Mouse (Mus musculus): Measurements from ENCODE around the gene Gm10128.
"Not testable (repeated sequence)": the region's sequence is repeated elsewhere in the genome, so short reads cannot be mapped to it uniquely, and the experiment has no call there.

Gene Gm10128

GRCm38 (mm10) chr14:7643872-7644271 is at the start of gene Gm10128:
TSS of gene Gm10128 (minus strand) at chr14:7643972.
- not testable (repeated sequence) for DNase-seq (ENCODE audit: low spot score)

GRCm38 (mm10) chr14:7681170-7681569 is 37.4 kb upstream of the Gm10128 start:
- DNase-seq (ENCODE audit: low spot score): not testable (repeated sequence)

GRCm38 (mm10) chr14:7662491-7662890 is 18.7 kb upstream of the Gm10128 start:
- not testable (repeated sequence) for DNase-seq (ENCODE audit: low spot score)

- DNase-seq (ENCODE audit: low spot score): not testable (repeated sequence)
Measured at GRCm38 (mm10) chr14:7658101-7659074, 14.6 kb upstream of the Gm10128 start.

GRCm38 (mm10) chr14:7657456-7657855 is 13.7 kb upstream of the Gm10128 start:
- DNase-seq (ENCODE audit: low spot score): not testable (repeated sequence)

GRCm38 (mm10) chr14:7595492-7595891 is 48.3 kb downstream of the Gm10128 start, which contains the start of gene Gm10338:
TSS of gene Gm10338 (minus strand) at chr14:7595592.
- not testable (repeated sequence) for DNase-seq (ENCODE audit: low spot score)

Data from T-cell, adult 2 months (primary cell).